Mouse (Mus musculus): ENCODE data around the gene Ttc9.

DNA sequence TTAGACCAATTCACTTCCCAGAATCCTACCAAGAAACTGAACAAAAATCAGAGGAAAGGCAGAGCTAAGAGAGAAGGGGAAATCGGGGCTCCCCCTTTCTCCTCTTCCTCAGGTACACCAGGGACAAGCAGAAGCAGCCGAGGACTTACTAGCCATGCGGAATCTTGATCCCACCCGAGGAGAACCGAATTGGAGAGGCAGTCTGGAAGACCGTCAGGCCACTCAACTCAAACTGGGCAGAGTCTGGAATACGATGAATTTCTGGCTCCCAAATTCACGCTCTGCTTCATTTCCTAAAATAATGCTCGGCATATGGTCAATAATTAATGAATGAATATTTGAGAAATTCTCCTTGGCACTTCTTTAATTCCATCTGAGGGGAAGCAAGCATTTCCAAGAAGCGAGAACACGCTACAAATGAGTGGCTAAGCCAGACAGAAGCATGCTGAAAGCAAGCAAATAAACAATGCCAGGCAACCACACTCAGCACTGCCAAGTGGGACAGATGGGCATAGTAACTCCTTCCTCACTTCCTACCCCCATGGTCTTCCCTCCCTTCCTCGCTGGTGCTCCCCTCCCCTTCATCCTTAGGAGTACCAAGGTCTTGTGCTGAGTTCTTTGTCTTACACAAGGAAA is 4.7 kb upstream of the Ttc9 start:
- TF ChIP-seq CTCF (IDR thresholded peaks at IDR 0.05; ENCODE audit: low read depth, low read length) (no peak), POLR2A (IDR thresholded peaks at IDR 0.05; ENCODE audit: extremely low read depth, insufficient read depth, low read length) (no peak)
